Mouse (Mus musculus): ENCODE measurements at regions not wholly inside any gene's neighbourhood (a gene's known extent, or its start where the extent isn't known, plus 50 kb on each side); places are given as distances from the start of the nearest gene placed in this dataset.

DNA sequence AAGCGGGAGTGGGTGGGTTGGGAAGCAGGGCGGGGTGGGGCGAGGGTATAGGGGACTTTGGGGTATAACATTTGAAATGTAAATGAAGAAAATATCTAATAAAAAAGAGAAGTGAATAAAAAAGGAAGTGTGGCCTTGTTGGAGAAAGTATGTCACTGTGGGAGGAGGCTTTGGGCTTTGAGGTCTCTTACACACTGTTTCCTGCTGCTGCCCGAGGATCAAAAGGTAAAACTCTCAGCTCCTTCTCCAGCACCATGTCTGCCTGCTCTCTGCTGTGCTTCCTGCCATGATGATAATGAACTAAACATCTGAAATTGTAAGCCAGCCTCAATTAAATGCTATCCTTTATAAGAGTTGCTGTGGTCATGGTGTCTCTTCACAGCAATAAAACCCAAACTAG is 94.8 kb upstream of the Frmd4a start:
- TF ChIP-seq CTCF (IDR thresholded peaks at IDR 0.05; ENCODE audit: borderline replicate concordance, control insufficient read depth, extremely low read depth, insufficient read depth, low read length, poor library complexity): no peak
- TF ChIP-seq POLR2A (IDR thresholded peaks at IDR 0.05; ENCODE audit: control insufficient read depth, extremely low read depth, insufficient read depth, low read length, poor library complexity): no peak

All from thymus, adult 2 months (tissue).